10 mouse cellular contexts compared by ENCODE assay signal in the genomic region with DNA sequence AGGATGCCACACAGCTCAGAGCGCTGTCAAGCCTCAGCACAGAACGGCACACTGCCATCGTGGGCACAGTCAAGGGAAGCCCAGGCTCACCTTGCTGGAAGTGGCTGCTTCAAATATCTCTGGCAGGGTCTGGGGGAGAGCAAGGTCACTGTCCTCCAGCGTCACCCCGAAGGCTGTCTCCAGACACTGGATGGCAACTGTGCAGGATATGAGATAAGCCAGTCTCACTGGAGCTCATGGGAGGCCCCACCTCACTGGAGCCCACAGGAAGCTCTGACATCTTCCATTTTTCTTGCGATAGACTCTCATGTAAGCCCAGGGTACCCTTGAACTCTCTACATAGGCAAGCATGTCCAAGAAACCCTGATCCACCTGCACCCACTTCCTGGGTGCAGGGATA. TPM values are rescaled to one million over a fixed set of nuclear protein-coding genes. Genes with fewer than 3 reads are reported as not detected.
"Had no signal": no experiment of that assay in that cellular context is flagged by ENCODE, and none has a peak within 500 bp of the region (broad histone marks: within the 10 kb centered on the region; RNA-seq: fewer than 3 reads in every experiment).

No protein-coding gene starts in this region.

- H3K9ac ChIP-seq: limb, embryonic 15.5 days; lung, embryonic 14.5 days; neural tube, embryonic 12.5 days; stomach, embryonic 15.5 days had no signal

- H3K4me1 ChIP-seq: midbrain, embryonic 10.5 days had no signal

- ATAC-seq: inflammation-experienced regulatory T-cells, adult 6 months had no signal

- H3K9me3 ChIP-seq: limb, embryonic 15.5 days; midbrain, embryonic 10.5 days; neural tube, embryonic 12.5 days; stomach, embryonic 15.5 days had no signal

- H3K27ac ChIP-seq: limb, embryonic 15.5 days; midbrain, embryonic 10.5 days; neural tube, embryonic 12.5 days; stomach, embryonic 15.5 days had no signal

- H3K4me3 ChIP-seq: limb, embryonic 15.5 days; neural tube, embryonic 12.5 days; stomach, embryonic 15.5 days had no signal

- H3K4me2 ChIP-seq: limb, embryonic 15.5 days; lung, embryonic 14.5 days; neural tube, embryonic 12.5 days; stomach, embryonic 15.5 days had no signal

- DNase-seq: kidney, postnatal 14 days; right cerebral cortex, postnatal 4 days had no signal

- H3K27me3 ChIP-seq: limb, embryonic 15.5 days; neural tube, embryonic 12.5 days; stomach, embryonic 15.5 days had no signal

RNA-seq across cellular contexts. Expression of gene Diras1, which starts 25.7 kb away (rescaled TPM):
- total RNA-seq: neutrophil, adult 5-6 weeks had no signal
- polyA plus RNA-seq: inflammation-experienced regulatory T-cells, adult 6 months had no signal

RNA-seq across cellular contexts. Expression of gene Gng7, which starts 36.4 kb away (rescaled TPM):
- total RNA-seq: monocyte, adult 5-6 weeks; neutrophil, adult 5-6 weeks had no signal
- polyA plus RNA-seq: inflammation-experienced regulatory T-cells, adult 6 months had no signal
